8 mouse cellular contexts compared by ENCODE assay signal in genomic region chr3:19062249-19062859, GRCm38 (mm10).
DNase-seq lines count a peak whose midpoint lies in the region; ATAC-seq and TF ChIP-seq lines count a peak whose summit lies in the region.

No protein-coding gene starts in this region.

- no peak overlapping the region for H3K27ac ChIP-seq in liver, postnatal 0 days (ENCODE audit: low read depth)
- no peak overlapping the region for H3K27ac ChIP-seq in liver, embryonic 11.5 days (ENCODE audit: low read depth, low read length)
- no peak overlapping the region for H3K27ac ChIP-seq in embryonic facial prominence, embryonic 11.5 days (replicated peaks; ENCODE audit: low read depth, low read length)
- no peak overlapping the region for H3K27ac ChIP-seq in intestine, postnatal 0 days (ENCODE audit: low read depth, low read length)
- H3K27ac ChIP-seq in limb, embryonic 12.5 days = no peak overlapping the region
- H3K27ac ChIP-seq in neural tube, embryonic 15.5 days (replicated peaks) = no peak overlapping the region

- no peaks in the 10 kb centered on the region for H3K36me3 ChIP-seq in liver, postnatal 0 days (replicated peaks; ENCODE audit: insufficient read depth, low read length)
- no peaks in the 10 kb centered on the region for H3K36me3 ChIP-seq in liver, embryonic 11.5 days (ENCODE audit: control insufficient read depth, insufficient read depth, low read length)
- H3K36me3 ChIP-seq in embryonic facial prominence, embryonic 11.5 days (replicated peaks; ENCODE audit: control insufficient read depth, insufficient read depth, low read depth, low read length) = no peaks in the 10 kb centered on the region
- no peaks in the 10 kb centered on the region for H3K36me3 ChIP-seq in intestine, postnatal 0 days (ENCODE audit: control insufficient read depth, insufficient read depth)
- H3K36me3 ChIP-seq in limb, embryonic 12.5 days = no peaks in the 10 kb centered on the region
- no peaks in the 10 kb centered on the region for H3K36me3 ChIP-seq in neural tube, embryonic 15.5 days

- H3K9me3 ChIP-seq in liver, postnatal 0 days (ENCODE audit: low read length) = no peaks in the 10 kb centered on the region
- no peaks in the 10 kb centered on the region for H3K9me3 ChIP-seq in liver, embryonic 11.5 days (ENCODE audit: control insufficient read depth, low read length)
- H3K9me3 ChIP-seq in embryonic facial prominence, embryonic 11.5 days (replicated peaks; ENCODE audit: control insufficient read depth, low read length) = no peaks in the 10 kb centered on the region
- H3K9me3 ChIP-seq in intestine, postnatal 0 days (ENCODE audit: control insufficient read depth) = no peaks in the 10 kb centered on the region
- no peaks in the 10 kb centered on the region for H3K9me3 ChIP-seq in limb, embryonic 12.5 days
- no peaks in the 10 kb centered on the region for H3K9me3 ChIP-seq in neural tube, embryonic 15.5 days (replicated peaks)

- no peaks in the 10 kb centered on the region for H3K27me3 ChIP-seq in liver, postnatal 0 days (ENCODE audit: insufficient read depth, low read length)
- H3K27me3 ChIP-seq in liver, embryonic 11.5 days (replicated peaks; ENCODE audit: control insufficient read depth, insufficient read depth, low read length) = no peaks in the 10 kb centered on the region
- H3K27me3 ChIP-seq in embryonic facial prominence, embryonic 11.5 days (ENCODE audit: control insufficient read depth, insufficient read depth, low read length) = no peaks in the 10 kb centered on the region
- H3K27me3 ChIP-seq in intestine, postnatal 0 days (replicated peaks; ENCODE audit: control insufficient read depth, insufficient read depth, low read length) = no peaks in the 10 kb centered on the region
- peaks cover 3% of the 10 kb centered on the region; the same call in 1 of the 2 replicates for H3K27me3 ChIP-seq in limb, embryonic 12.5 days
- H3K27me3 ChIP-seq in neural tube, embryonic 15.5 days (replicated peaks) = peaks cover 4% of the 10 kb centered on the region; the same call in 1 of the 2 replicates

- no peak overlapping the region for H3K9ac ChIP-seq in liver, postnatal 0 days (replicated peaks)
- H3K9ac ChIP-seq in liver, embryonic 11.5 days (ENCODE audit: low read depth, low read length) = no peak overlapping the region
- no peak overlapping the region for H3K9ac ChIP-seq in embryonic facial prominence, embryonic 11.5 days (replicated peaks; ENCODE audit: low read length)
- H3K9ac ChIP-seq in intestine, postnatal 0 days (ENCODE audit: low read depth, low read length) = no peak overlapping the region
- H3K9ac ChIP-seq in limb, embryonic 12.5 days (replicated peaks) = no peak overlapping the region
- H3K9ac ChIP-seq in neural tube, embryonic 15.5 days (replicated peaks) = no peak overlapping the region

- no peak overlapping the region for H3K4me2 ChIP-seq in liver, postnatal 0 days (ENCODE audit: low read depth, low read length)
- H3K4me2 ChIP-seq in liver, embryonic 11.5 days = no peak overlapping the region
- H3K4me2 ChIP-seq in embryonic facial prominence, embryonic 11.5 days (ENCODE audit: low read depth, low read length) = no peak overlapping the region
- H3K4me2 ChIP-seq in intestine, postnatal 0 days (replicated peaks; ENCODE audit: low read depth) = no peak overlapping the region
- H3K4me2 ChIP-seq in limb, embryonic 12.5 days = no peak overlapping the region
- H3K4me2 ChIP-seq in neural tube, embryonic 15.5 days = no peak overlapping the region

- H3K4me3 ChIP-seq in liver, postnatal 0 days (ENCODE audit: low read depth, low read length) = no peak overlapping the region
- no peak overlapping the region for H3K4me3 ChIP-seq in liver, embryonic 11.5 days (ENCODE audit: low read depth, low read length)
- H3K4me3 ChIP-seq in embryonic facial prominence, embryonic 11.5 days (ENCODE audit: low read depth, low read length) = no peak overlapping the region
- no peak overlapping the region for H3K4me3 ChIP-seq in intestine, postnatal 0 days (ENCODE audit: low read depth, low read length)
- no peak overlapping the region for H3K4me3 ChIP-seq in limb, embryonic 12.5 days (replicated peaks)
- H3K4me3 ChIP-seq in neural tube, embryonic 15.5 days (replicated peaks) = no peak overlapping the region

- peak; percentile 65 for TF ChIP-seq CTCF in liver, postnatal 0 days (IDR thresholded peaks at IDR 0.05; ENCODE audit: low read depth)
- TF ChIP-seq CTCF in intestine, postnatal 0 days (IDR thresholded peaks at IDR 0.05; ENCODE audit: low read depth) = peak; percentile 73

- WGBS in liver, postnatal 0 days (ENCODE audit: insufficient replicate concordance) = 33% methylated on average over 6 of the region's 6 CpGs
- 33% methylated on average over 6 of the region's 6 CpGs for WGBS in liver, embryonic 11.5 days
- 39% methylated on average over 6 of the region's 6 CpGs for WGBS in embryonic facial prominence, embryonic 11.5 days
- WGBS in intestine, postnatal 0 days = 43% methylated on average over 6 of the region's 6 CpGs
- 36% methylated on average over 6 of the region's 6 CpGs for WGBS in limb, embryonic 12.5 days
- 34% methylated on average over 6 of the region's 6 CpGs for WGBS in neural tube, embryonic 15.5 days

- H3K4me1 ChIP-seq in liver, postnatal 0 days (ENCODE audit: insufficient read depth) = no peaks in the 10 kb centered on the region
- H3K4me1 ChIP-seq in liver, embryonic 11.5 days (replicated peaks; ENCODE audit: control insufficient read depth, insufficient read depth, low read length) = no peaks in the 10 kb centered on the region
- no peaks in the 10 kb centered on the region for H3K4me1 ChIP-seq in embryonic facial prominence, embryonic 11.5 days (ENCODE audit: control insufficient read depth, insufficient read depth, low read length)
- no peaks in the 10 kb centered on the region for H3K4me1 ChIP-seq in intestine, postnatal 0 days (replicated peaks; ENCODE audit: control insufficient read depth, insufficient read depth, low read length)
- peaks cover 4% of the 10 kb centered on the region for H3K4me1 ChIP-seq in limb, embryonic 12.5 days (replicated peaks)
- peaks cover 4% of the 10 kb centered on the region; the same call in 1 of the 2 replicates for H3K4me1 ChIP-seq in neural tube, embryonic 15.5 days

- ATAC-seq in liver, postnatal 0 days = no peak
- no peak for ATAC-seq in liver, embryonic 11.5 days (replicated peaks; ENCODE audit: low FRiP score)
- 0 out of 2 replicates have a peak, but pooled peaks have one; percentile 29 for ATAC-seq in embryonic facial prominence, embryonic 11.5 days (replicated peaks; ENCODE audit: insufficient number of reproducible peaks, low FRiP score, low TSS enrichment, low read depth)
- ATAC-seq in intestine, postnatal 0 days = no peak
- peak; percentile 70; the same call in 1 of the 2 replicates for ATAC-seq in limb, embryonic 12.5 days (ENCODE audit: insufficient number of reproducible peaks, insufficient read depth, low FRiP score, low TSS enrichment, low read depth)
- peak; percentile 71 for ATAC-seq in neural tube, embryonic 15.5 days (ENCODE audit: low FRiP score)
- ATAC-seq in erythroblast, adult 5-6 weeks (replicated peaks; ENCODE audit: low FRiP score, poor library complexity, severe bottlenecking) = no peak

- no peak for TF ChIP-seq EP300 in liver, postnatal 0 days (IDR thresholded peaks at IDR 0.05; ENCODE audit: low read depth)

- DNase-seq in liver, postnatal 0 days = peak; percentile 23
- no peak for DNase-seq in liver, embryonic 11.5 days (ENCODE audit: low spot score)
- peak; percentile 53 for DNase-seq in adrenal gland, postnatal 14 days
- peak; percentile 77 for DNase-seq in embryonic facial prominence, embryonic 11.5 days (ENCODE audit: low spot score)

Comparison
In these comparisons a context has a peak if more than half of its experiments do, and no peak if none do; other contexts are left out.
1. ATAC-seq: peak in embryonic facial prominence, embryonic 11.5 days (single experiment), limb, embryonic 12.5 days (single experiment) and neural tube, embryonic 15.5 days (single experiment); none in liver, postnatal 0 days (single experiment), liver, embryonic 11.5 days (single experiment), intestine, postnatal 0 days (single experiment) and erythroblast, adult 5-6 weeks (single experiment).